Mouse (Mus musculus) megakaryocyte-erythroid progenitor cell, adult 5-6 weeks (primary cell): Measurements from ENCODE around the gene Olfr143. TPM values are rescaled to one million over a fixed set of nuclear protein-coding genes. Genes with fewer than 3 reads are reported as not detected.

Source experiments
- ATAC-seq: replicated peaks from 2 replicates; pipeline ENCODE4 v1.8.0; 2016; ENCODE audit warnings: mild to moderate bottlenecking, inconsistent platforms; ENCODE audit not compliant: severe bottlenecking, poor library complexity, low FRiP score, low TSS enrichment
- total RNA-seq, 2 experiments: library from RNA; stranded (forward) in 1 of 2; stranded (reverse) in 1 of 2; fragments of 200-1000, 215-1000 nt in 1 of 2; fragments of >200 nt in 1 of 2; fragmentation: Nextera tagmentation in 1 of 2; gene quantifications; 2 replicates each; pipeline ENCODE4 v1.2.3; 2014 to 2017

Gene Olfr143
- total RNA-seq (2014; fragmentation: Nextera tagmentation) (not detected in 2 replicates), total RNA-seq (2017) (not detected in 2 replicates)

DNA sequence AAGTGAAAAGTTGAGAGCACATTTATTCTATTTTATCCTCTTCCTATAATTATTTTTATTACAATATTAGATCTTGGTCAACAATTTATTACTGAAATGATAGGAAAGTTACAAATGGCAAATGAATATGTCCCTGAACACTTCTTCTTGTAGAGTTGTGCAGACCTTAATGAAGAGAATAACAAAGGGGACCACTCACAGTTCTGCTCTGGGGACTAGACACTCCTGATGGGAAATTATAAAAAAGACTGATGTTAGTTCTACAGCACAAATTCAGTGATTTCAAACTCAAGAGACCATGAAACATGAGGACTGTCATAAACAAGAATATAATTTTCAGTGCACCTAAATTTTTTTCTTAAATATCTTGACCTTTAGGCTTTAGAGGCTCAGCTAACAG is at the start of gene Olfr143:
Gene Olfr143 (plus strand): TSS at position 301 of the 400 bp plus-strand sequence.
- ATAC-seq: no peak

DNA sequence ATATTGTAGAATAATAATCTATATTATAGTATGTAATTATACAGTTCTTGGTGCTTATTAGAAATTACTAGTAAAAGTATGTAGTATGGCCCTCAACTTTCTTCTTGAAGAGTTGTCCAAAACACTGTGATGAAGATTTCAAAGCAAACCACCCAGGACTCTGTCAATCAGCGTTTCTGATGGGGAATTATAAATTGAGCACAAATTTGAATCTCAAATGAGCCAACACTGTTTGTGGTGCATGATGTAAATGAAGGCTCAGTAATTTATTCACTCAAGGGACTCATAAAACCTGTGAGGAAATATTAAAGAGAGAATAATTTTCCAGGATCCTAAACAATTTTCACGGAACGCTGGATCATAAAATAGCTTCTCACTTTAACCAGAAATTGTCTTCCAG is 44.5 kb upstream of the Olfr143 start, which contains the start of gene Olfr893:
Gene Olfr893 (plus strand): TSS at position 301 of the 400 bp plus-strand sequence.
- ATAC-seq: no peak

DNA sequence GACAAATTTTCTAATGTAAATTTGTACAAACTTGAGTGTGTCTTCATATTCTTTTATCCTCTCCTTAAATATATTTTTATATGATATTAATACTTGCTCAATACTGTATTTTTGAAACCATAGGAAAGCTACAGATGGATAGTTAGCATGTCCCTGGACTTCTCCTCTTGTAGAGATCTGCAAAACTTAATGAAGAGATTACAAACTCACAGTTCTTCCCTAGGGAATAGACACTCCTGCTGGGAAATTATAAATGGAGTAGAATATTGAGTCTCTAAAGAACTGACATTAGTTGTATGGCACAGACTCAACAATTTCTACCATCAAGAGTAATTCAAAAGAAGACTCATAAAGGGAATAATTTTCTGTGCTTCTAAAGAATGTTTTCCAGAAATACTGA is 34.8 kb upstream of the Olfr143 start, which contains the start of gene Olfr894:
Gene Olfr894 (plus strand): TSS at position 301 of the 400 bp plus-strand sequence.
- no peak for ATAC-seq

DNA sequence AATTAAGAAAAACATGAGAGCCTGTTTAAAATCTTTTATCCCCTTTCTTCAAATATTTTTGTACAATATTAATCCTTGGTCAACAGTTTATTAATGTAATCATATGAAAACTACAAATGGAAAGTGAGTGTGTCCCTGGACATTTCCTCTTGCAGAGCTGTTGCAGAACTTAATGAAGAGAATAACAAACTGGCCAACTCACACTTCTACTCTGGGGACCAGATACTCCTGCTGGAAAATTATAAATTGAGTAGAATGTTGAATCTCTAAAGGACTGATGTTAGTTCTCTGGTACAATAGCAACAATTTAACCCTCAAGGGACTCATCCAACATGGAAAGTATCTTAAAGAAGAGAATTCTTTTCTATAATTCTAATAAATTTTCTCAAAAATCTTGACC is 15.0 kb downstream of the Olfr143 start, which contains the start of gene Olfr895:
Gene Olfr895 (plus strand): TSS at position 301 of the 400 bp plus-strand sequence.
- no peak for ATAC-seq

DNA sequence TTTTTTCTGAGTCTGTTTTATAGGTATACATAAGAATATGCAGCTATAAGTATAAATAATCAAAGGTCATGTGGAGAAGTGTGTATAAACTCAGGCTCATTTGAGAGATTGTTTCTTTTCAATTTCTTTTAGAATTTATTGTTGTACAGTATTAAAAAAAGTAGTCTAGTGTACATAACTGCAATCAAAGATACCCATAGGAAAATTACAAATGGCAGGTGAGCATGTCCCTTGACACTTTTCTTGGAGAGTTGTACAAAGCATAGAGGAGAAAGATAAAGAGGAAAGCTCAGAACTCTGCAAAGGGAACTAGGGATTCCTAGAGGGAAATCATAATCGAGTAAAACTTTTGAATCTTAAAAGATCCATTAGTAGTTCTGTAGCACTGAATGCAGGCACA is 38.2 kb downstream of the Olfr143 start, which contains the start of gene Olfr896-ps1:
Gene Olfr896-ps1 (plus strand): TSS at position 301 of the 400 bp plus-strand sequence.
- ATAC-seq: no peak

Other genes with a start within 250 kb of the Olfr143 start
- not detected in 2 replicates for gene Olfr883, start 227.0 kb upstream of the Olfr143 start, total RNA-seq (2014; fragmentation: Nextera tagmentation)
- gene Olfr883, start 227.0 kb upstream of the Olfr143 start, total RNA-seq (2017): not detected in 2 replicates
- gene Olfr884, start 206.2 kb upstream of the Olfr143 start, total RNA-seq (2014; fragmentation: Nextera tagmentation): not detected in 2 replicates
- not detected in 2 replicates for gene Olfr884, start 206.2 kb upstream of the Olfr143 start, total RNA-seq (2017)
- not detected in 2 replicates for gene Olfr885, start 191.5 kb upstream of the Olfr143 start, total RNA-seq (2014; fragmentation: Nextera tagmentation)
- not detected in 2 replicates for gene Olfr885, start 191.5 kb upstream of the Olfr143 start, total RNA-seq (2017)
- not detected in 2 replicates for gene Olfr887, start 168.7 kb upstream of the Olfr143 start, total RNA-seq (2014; fragmentation: Nextera tagmentation)
- gene Olfr887, start 168.7 kb upstream of the Olfr143 start, total RNA-seq (2017): not detected in 2 replicates
- gene Olfr888, start 144.6 kb upstream of the Olfr143 start, total RNA-seq (2014; fragmentation: Nextera tagmentation): not detected in 2 replicates
- gene Olfr888, start 144.6 kb upstream of the Olfr143 start, total RNA-seq (2017): not detected in 2 replicates
- 0.13 and 0.15 TPM in 2 replicates for gene Olfr889, start 137.6 kb upstream of the Olfr143 start, total RNA-seq (2014; fragmentation: Nextera tagmentation)
- not detected in 2 replicates for gene Olfr889, start 137.6 kb upstream of the Olfr143 start, total RNA-seq (2017)
- gene Olfr890, start 110.3 kb upstream of the Olfr143 start, total RNA-seq (2014; fragmentation: Nextera tagmentation): not detected in 2 replicates
- not detected in 2 replicates for gene Olfr890, start 110.3 kb upstream of the Olfr143 start, total RNA-seq (2017)
- gene Olfr891, start 72.0 kb upstream of the Olfr143 start, total RNA-seq (2014; fragmentation: Nextera tagmentation): not detected in 2 replicates
- not detected in 2 replicates for gene Olfr891, start 72.0 kb upstream of the Olfr143 start, total RNA-seq (2017)
- not detected in 2 replicates for gene Olfr893, start 44.4 kb upstream of the Olfr143 start, total RNA-seq (2014; fragmentation: Nextera tagmentation)
- not detected in 2 replicates for gene Olfr893, start 44.4 kb upstream of the Olfr143 start, total RNA-seq (2017)
- not detected in 2 replicates for gene Olfr894, start 34.7 kb upstream of the Olfr143 start, total RNA-seq (2014; fragmentation: Nextera tagmentation)
- not detected in 2 replicates for gene Olfr894, start 34.7 kb upstream of the Olfr143 start, total RNA-seq (2017)
- gene Olfr895, start 15.1 kb downstream of the Olfr143 start, total RNA-seq (2014; fragmentation: Nextera tagmentation): not detected in 2 replicates
- gene Olfr895, start 15.1 kb downstream of the Olfr143 start, total RNA-seq (2017): not detected in 2 replicates
- not detected in 2 replicates for gene Olfr896-ps1, start 38.3 kb downstream of the Olfr143 start, total RNA-seq (2014; fragmentation: Nextera tagmentation)
- gene Olfr896-ps1, start 38.3 kb downstream of the Olfr143 start, total RNA-seq (2017): not detected in 2 replicates
- not detected in 2 replicates for gene Olfr25, start 76.3 kb downstream of the Olfr143 start, total RNA-seq (2014; fragmentation: Nextera tagmentation)
- not detected in 2 replicates for gene Olfr25, start 76.3 kb downstream of the Olfr143 start, total RNA-seq (2017)
- gene Olfr898, start 95.6 kb downstream of the Olfr143 start, total RNA-seq (2014; fragmentation: Nextera tagmentation): not detected in 2 replicates
- not detected in 2 replicates for gene Olfr898, start 95.6 kb downstream of the Olfr143 start, total RNA-seq (2017)
- gene Olfr250, start 114.1 kb downstream of the Olfr143 start, total RNA-seq (2014; fragmentation: Nextera tagmentation): not detected in 2 replicates
- gene Olfr250, start 114.1 kb downstream of the Olfr143 start, total RNA-seq (2017): not detected in 2 replicates
- gene Olfr251, start 124.3 kb downstream of the Olfr143 start, total RNA-seq (2014; fragmentation: Nextera tagmentation): not detected in 2 replicates
- gene Olfr251, start 124.3 kb downstream of the Olfr143 start, total RNA-seq (2017): not detected in 2 replicates
- not detected in 2 replicates for gene Olfr147, start 148.9 kb downstream of the Olfr143 start, total RNA-seq (2014; fragmentation: Nextera tagmentation)
- not detected in 2 replicates for gene Olfr147, start 148.9 kb downstream of the Olfr143 start, total RNA-seq (2017)
- not detected in 2 replicates for gene Olfr901, start 176.7 kb downstream of the Olfr143 start, total RNA-seq (2014; fragmentation: Nextera tagmentation)
- gene Olfr901, start 176.7 kb downstream of the Olfr143 start, total RNA-seq (2017): not detected in 2 replicates
- gene Olfr902, start 194.9 kb downstream of the Olfr143 start, total RNA-seq (2014; fragmentation: Nextera tagmentation): not detected in 2 replicates
- not detected in 2 replicates for gene Olfr902, start 194.9 kb downstream of the Olfr143 start, total RNA-seq (2017)
- not detected in 2 replicates for gene Olfr904, start 210.4 kb downstream of the Olfr143 start, total RNA-seq (2014; fragmentation: Nextera tagmentation)
- gene Olfr904, start 210.4 kb downstream of the Olfr143 start, total RNA-seq (2017): not detected in 2 replicates
- not detected in 2 replicates for gene Olfr905, start 218.3 kb downstream of the Olfr143 start, total RNA-seq (2014; fragmentation: Nextera tagmentation)
- not detected in 2 replicates for gene Olfr905, start 218.3 kb downstream of the Olfr143 start, total RNA-seq (2017)
- not detected in 2 replicates for gene Olfr906, start 234.3 kb downstream of the Olfr143 start, total RNA-seq (2014; fragmentation: Nextera tagmentation)
- not detected in 2 replicates for gene Olfr906, start 234.3 kb downstream of the Olfr143 start, total RNA-seq (2017)
- not detected in 2 replicates for gene Olfr907, start 243.0 kb downstream of the Olfr143 start, total RNA-seq (2014; fragmentation: Nextera tagmentation)
- gene Olfr907, start 243.0 kb downstream of the Olfr143 start, total RNA-seq (2017): not detected in 2 replicates